Mouse (Mus musculus): ENCODE results near the gene Cdh13. TPM values are rescaled to one million over a fixed set of nuclear protein-coding genes. Genes with fewer than 3 reads are reported as not detected.

The Cdh13 gene
- polyA plus RNA-seq, 1 experiment from 2014 or later = 56.3 TPM

GRCm38 (mm10) chr8:118436751-118437150 is 153.2 kb downstream of the Cdh13 start:
- Histone ChIP-seq H3K9me3 (no peaks in the 10 kb centered on the region), H3K4me2 (replicated peaks) (no peak overlapping the region), H3K9ac (replicated peaks) (no peak overlapping the region), H3K36me3 (no peaks in the 10 kb centered on the region), H3K27ac (no peak overlapping the region), H3K4me3 (replicated peaks) (no peak overlapping the region), H3K4me1 (replicated peaks) (peaks cover 31% of the 10 kb centered on the region), H3K27me3 (no peaks in the 10 kb centered on the region)
- 82% methylated on average over 5 of the region's 5 CpGs for WGBS
- no peak for ATAC-seq

DNA sequence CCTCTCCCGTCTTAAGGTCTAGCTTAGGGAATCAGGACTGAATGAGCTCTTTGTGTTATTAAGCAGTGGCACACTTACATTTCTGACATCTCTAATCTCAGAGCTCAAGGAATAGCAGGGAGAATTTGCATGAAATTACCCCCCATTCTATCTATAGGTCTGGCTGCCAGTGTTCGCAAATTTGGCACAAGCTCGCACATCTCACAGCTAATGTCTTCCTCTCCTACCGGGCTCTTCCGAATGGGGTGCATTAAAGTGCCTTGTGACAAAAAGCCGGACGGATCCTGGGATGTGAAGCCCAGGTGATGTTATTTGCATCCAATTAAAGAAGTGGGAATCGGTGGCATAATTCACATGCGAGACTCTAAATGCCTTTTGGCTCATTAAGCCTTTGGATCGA is 153.6 kb downstream of the Cdh13 start:
- Histone ChIP-seq H3K4me1 (replicated peaks) (peaks cover 31% of the 10 kb centered on the region), H3K4me2 (replicated peaks) (no peak overlapping the region), H3K27ac (peak overlapping the region; percentile 35; the same call in 1 of the 2 replicates), H3K4me3 (replicated peaks) (no peak overlapping the region), H3K9ac (replicated peaks) (no peak overlapping the region), H3K9me3 (no peaks in the 10 kb centered on the region), H3K36me3 (no peaks in the 10 kb centered on the region), H3K27me3 (no peaks in the 10 kb centered on the region)
- WGBS = 61% methylated on average over 10 of the region's 10 CpGs
- no peak for ATAC-seq

DNA sequence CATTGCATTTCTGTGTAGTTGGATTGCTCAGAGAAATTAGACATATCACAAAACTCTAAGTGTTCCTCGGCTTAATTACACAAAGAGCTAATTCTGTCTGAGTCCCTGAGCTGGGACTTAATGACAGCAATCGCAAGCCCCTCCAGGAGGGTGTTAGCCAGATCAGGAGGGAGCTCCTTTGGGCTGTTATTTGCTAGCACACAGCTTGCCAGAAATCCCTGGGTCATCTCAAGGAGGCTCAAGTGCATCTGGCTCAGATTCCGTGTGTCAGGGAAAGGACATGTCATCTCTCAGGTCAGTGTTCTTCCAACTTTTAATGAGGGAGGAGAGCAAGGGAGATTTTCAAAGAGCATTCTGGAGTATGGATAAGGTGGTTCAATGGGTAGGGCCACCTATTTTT is 154.3 kb downstream of the Cdh13 start:
- Histone ChIP-seq H3K27me3 (no peaks in the 10 kb centered on the region), H3K4me3 (replicated peaks) (no peak overlapping the region), H3K36me3 (no peaks in the 10 kb centered on the region), H3K9me3 (no peaks in the 10 kb centered on the region), H3K9ac (replicated peaks) (no peak overlapping the region), H3K4me2 (replicated peaks) (no peak overlapping the region), H3K4me1 (replicated peaks) (peaks cover 31% of the 10 kb centered on the region), H3K27ac (no peak overlapping the region)
- WGBS = 50% methylated on average over 3 of the region's 3 CpGs
- ATAC-seq = no peak

DNA sequence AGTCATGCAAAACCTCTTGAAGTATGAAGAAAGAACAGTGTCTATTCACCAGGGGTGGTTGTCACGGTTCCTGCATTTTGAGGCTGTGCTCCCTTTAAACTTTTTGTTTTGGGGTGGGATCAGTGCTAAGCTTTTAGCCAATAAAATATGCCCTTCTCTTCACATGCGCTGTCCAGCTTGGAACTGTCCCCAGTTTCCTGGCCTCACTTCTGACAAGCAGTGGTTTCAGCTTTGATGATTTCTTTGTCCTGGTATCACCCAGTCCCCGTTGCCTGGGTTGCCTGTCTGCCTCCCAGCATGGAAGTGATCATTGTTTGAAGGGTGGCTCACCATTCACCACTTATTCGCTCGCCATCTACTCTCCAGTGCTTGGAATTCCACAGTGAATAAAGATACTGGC is 156.3 kb downstream of the Cdh13 start:
- Histone ChIP-seq H3K4me3 (replicated peaks) (no peak overlapping the region), H3K27me3 (no peaks in the 10 kb centered on the region), H3K9ac (replicated peaks) (no peak overlapping the region), H3K4me2 (replicated peaks) (no peak overlapping the region), H3K9me3 (no peaks in the 10 kb centered on the region), H3K4me1 (replicated peaks) (peaks cover 18% of the 10 kb centered on the region), H3K36me3 (no peaks in the 10 kb centered on the region), H3K27ac (peak overlapping the region; percentile 14; the same call in 1 of the 2 replicates)
- 29% methylated on average over 5 of the region's 5 CpGs for WGBS
- ATAC-seq = peak; percentile 56; the same call in 1 of the 2 replicates

DNA sequence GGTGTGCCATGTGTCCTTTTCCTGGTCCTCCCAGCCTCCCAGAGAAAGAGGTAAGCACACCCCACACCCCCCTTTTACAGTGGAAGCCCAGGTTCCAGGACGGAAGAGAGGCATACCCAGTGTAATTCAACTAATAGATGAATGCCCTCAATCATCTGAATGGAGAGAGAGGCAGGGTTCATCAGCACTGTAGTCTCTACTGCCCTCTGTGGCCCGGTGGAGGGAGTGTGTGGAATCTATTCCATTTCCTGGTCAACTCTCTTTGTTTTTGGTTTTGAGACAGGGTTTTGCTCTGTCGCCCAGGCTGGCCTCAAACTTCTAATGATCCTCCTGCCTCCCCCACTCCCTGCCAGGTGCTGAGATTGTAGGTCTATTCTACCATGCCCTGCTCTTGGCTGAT is 159.8 kb downstream of the Cdh13 start:
- 62% methylated on average over 3 of the region's 3 CpGs for WGBS

DNA sequence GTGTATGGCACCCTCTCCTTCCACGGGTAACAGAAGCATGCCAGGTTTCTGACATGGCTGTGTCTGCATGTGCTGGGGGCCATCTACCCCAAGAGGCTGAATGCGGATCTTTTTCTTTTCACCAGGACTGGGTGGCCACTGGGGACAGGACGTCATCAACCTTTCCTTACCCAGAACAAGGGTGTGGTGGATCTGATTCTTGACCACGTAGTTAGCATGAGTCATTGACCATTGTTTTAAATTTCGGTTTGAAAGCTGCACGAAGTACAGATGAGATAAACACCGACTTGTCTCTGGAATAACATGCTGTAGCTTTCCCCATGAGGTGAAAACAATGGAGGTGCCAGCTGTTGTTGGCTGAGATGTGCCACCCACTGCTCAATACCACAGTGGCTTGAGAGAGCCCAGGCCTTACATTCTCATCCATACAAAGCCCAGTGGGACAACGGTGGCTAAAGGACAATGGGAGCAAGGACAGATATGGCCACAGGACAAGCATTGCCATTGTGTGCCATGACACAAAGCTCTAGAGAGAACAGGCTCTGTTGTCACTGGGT is 161.2 kb downstream of the Cdh13 start:
- no peak overlapping the region for H3K9ac ChIP-seq (replicated peaks)
- H3K36me3 ChIP-seq = no peaks in the 10 kb centered on the region
- no peaks in the 10 kb centered on the region for H3K9me3 ChIP-seq
- no peak overlapping the region for H3K4me2 ChIP-seq (replicated peaks)
- no peak for ATAC-seq
- 86% methylated on average over 8 of the region's 8 CpGs for WGBS
- H3K27me3 ChIP-seq = no peaks in the 10 kb centered on the region
- 0 out of 2 replicates have a peak, but pooled peaks cover 4% of the 10 kb centered on the region for H3K4me1 ChIP-seq (replicated peaks)
- H3K27ac ChIP-seq = no peak overlapping the region
- H3K4me3 ChIP-seq (replicated peaks) = no peak overlapping the region

More for the DNA sequence above, 159.8 kb downstream of the Cdh13 start:
- no peaks in the 10 kb centered on the region for H3K27me3 ChIP-seq
- H3K9ac ChIP-seq (replicated peaks) = no peak overlapping the region
- ATAC-seq = no peak
- H3K36me3 ChIP-seq = no peaks in the 10 kb centered on the region
- 0 out of 2 replicates have a peak, but pooled peaks cover 4% of the 10 kb centered on the region for H3K4me1 ChIP-seq (replicated peaks)
- H3K4me3 ChIP-seq (replicated peaks) = no peak overlapping the region
- H3K27ac ChIP-seq = no peak overlapping the region
- H3K4me2 ChIP-seq (replicated peaks) = no peak overlapping the region
- no peaks in the 10 kb centered on the region for H3K9me3 ChIP-seq

GRCm38 (mm10) chr8:118446516-118446915 is 163.0 kb downstream of the Cdh13 start:
- ATAC-seq = no peak
- no peak overlapping the region for H3K4me3 ChIP-seq (replicated peaks)
- no peaks in the 10 kb centered on the region for H3K27me3 ChIP-seq
- no peak overlapping the region for H3K9ac ChIP-seq (replicated peaks)
- 85% methylated on average over 9 of the region's 9 CpGs for WGBS
- H3K4me1 ChIP-seq (replicated peaks) = no peaks in the 10 kb centered on the region
- H3K4me2 ChIP-seq (replicated peaks) = no peak overlapping the region
- no peaks in the 10 kb centered on the region for H3K9me3 ChIP-seq
- H3K27ac ChIP-seq = no peak overlapping the region
- no peaks in the 10 kb centered on the region for H3K36me3 ChIP-seq

DNA sequence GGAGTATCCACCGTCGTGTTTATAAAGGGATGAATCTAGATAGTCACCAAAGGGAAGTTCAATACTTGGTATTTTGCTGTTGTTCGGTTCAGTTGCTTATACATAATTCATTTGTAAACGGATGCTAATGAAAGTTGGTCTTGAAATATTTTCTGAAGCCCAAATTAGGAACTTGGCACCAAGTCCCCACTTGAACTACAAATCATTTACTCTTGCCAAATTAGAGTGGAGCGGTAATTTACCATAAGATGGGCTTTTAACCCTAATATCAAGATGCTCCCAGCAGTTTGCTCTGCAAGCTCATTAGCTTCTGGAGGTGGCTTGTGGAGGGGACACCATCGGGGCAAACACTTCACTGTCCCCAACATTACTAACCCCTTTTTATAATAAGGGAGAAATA is 164.5 kb downstream of the Cdh13 start:
- no peaks in the 10 kb centered on the region for H3K4me1 ChIP-seq (replicated peaks)
- no peaks in the 10 kb centered on the region for H3K9me3 ChIP-seq
- H3K36me3 ChIP-seq = no peaks in the 10 kb centered on the region
- no peak overlapping the region for H3K4me2 ChIP-seq (replicated peaks)
- no peak overlapping the region for H3K9ac ChIP-seq (replicated peaks)
- no peak overlapping the region for H3K4me3 ChIP-seq (replicated peaks)
- no peaks in the 10 kb centered on the region for H3K27me3 ChIP-seq
- no peak for ATAC-seq
- no peak overlapping the region for H3K27ac ChIP-seq
- WGBS = 92% methylated on average over 6 of the region's 6 CpGs

GRCm38 (mm10) chr8:118452445-118453103 is 169.0 kb downstream of the Cdh13 start:
- Histone ChIP-seq H3K36me3 (no peaks in the 10 kb centered on the region), H3K9ac (replicated peaks) (no peak overlapping the region), H3K9me3 (no peaks in the 10 kb centered on the region), H3K4me1 (replicated peaks) (no peaks in the 10 kb centered on the region), H3K4me2 (replicated peaks) (no peak overlapping the region), H3K27me3 (no peaks in the 10 kb centered on the region), H3K4me3 (replicated peaks) (no peak overlapping the region), H3K27ac (no peak overlapping the region)
- WGBS = 85% methylated on average over 11 of the region's 11 CpGs
- ATAC-seq = no peak

- H3K9me3 ChIP-seq = no peaks in the 10 kb centered on the region
- H3K27ac ChIP-seq = no peak overlapping the region
- H3K36me3 ChIP-seq = no peaks in the 10 kb centered on the region
- WGBS = 79% methylated on average over 3 of the region's 3 CpGs
- no peaks in the 10 kb centered on the region for H3K27me3 ChIP-seq
- H3K4me1 ChIP-seq (replicated peaks) = no peaks in the 10 kb centered on the region
- no peak overlapping the region for H3K4me2 ChIP-seq (replicated peaks)
- H3K4me3 ChIP-seq (replicated peaks) = no peak overlapping the region
- H3K9ac ChIP-seq (replicated peaks) = no peak overlapping the region
- ATAC-seq = no peak
Measured at GRCm38 (mm10) chr8:118455245-118455644, 171.7 kb downstream of the Cdh13 start.

- no peak overlapping the region for H3K27ac ChIP-seq
- 91% methylated on average over 3 of the region's 3 CpGs for WGBS
- H3K4me1 ChIP-seq (replicated peaks) = no peaks in the 10 kb centered on the region; the same call in 1 of the 2 replicates
- no peaks in the 10 kb centered on the region for H3K9me3 ChIP-seq
- H3K27me3 ChIP-seq = no peaks in the 10 kb centered on the region
- no peak overlapping the region for H3K4me2 ChIP-seq (replicated peaks)
- ATAC-seq = no peak
- H3K9ac ChIP-seq (replicated peaks) = no peak overlapping the region
- no peaks in the 10 kb centered on the region for H3K36me3 ChIP-seq
- no peak overlapping the region for H3K4me3 ChIP-seq (replicated peaks)
Measured at GRCm38 (mm10) chr8:118465330-118465948, 181.9 kb downstream of the Cdh13 start.

GRCm38 (mm10) chr8:118477587-118477986 is 194.1 kb downstream of the Cdh13 start:
- no peak overlapping the region for H3K9ac ChIP-seq (replicated peaks)
- WGBS = 50% methylated on average over 9 of the region's 9 CpGs
- H3K4me3 ChIP-seq (replicated peaks) = no peak overlapping the region
- H3K9me3 ChIP-seq = no peaks in the 10 kb centered on the region
- no peak overlapping the region for H3K4me2 ChIP-seq (replicated peaks)
- H3K4me1 ChIP-seq (replicated peaks) = peaks cover 11% of the 10 kb centered on the region
- H3K36me3 ChIP-seq = no peaks in the 10 kb centered on the region; the same call in 1 of the 2 replicates
- no peak overlapping the region for H3K27ac ChIP-seq
- no peaks in the 10 kb centered on the region for H3K27me3 ChIP-seq
- no peak for ATAC-seq
